14 mouse cellular contexts compared by ENCODE assay signal in the genomic region with DNA sequence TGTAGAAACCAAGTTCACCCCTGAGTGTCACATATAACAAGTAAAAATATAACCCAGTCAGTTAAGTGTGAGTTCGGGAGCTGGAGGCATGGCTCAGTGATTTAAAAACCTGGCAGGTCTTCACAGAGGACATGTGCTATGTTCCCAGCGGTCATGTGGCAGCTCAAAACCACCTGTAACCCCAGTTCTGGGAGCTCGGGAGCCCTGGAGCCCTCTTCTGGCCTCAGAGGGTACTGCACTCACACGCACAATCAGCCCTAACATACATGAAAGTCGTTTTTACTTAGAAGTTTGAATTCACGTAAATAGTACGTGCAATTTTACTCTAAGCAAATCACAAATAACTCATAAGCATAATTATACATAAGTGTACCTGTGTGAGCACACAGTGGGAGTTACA.
DNase-seq lines count a peak whose midpoint lies in the region; TF ChIP-seq lines count a peak whose summit lies in the region.
"Had no signal": no experiment of that assay in that cellular context is flagged by ENCODE, and none has a peak within 500 bp of the region (broad histone marks: within the 10 kb centered on the region; RNA-seq: fewer than 3 reads in every experiment).

No protein-coding gene starts in this region.

- no peak overlapping the region for H3K27ac ChIP-seq in bone marrow macrophage, adult 2 months (ENCODE audit: insufficient read depth, low read depth, low read length)
- H3K27ac ChIP-seq: heart, embryonic 10.5 days; hindbrain, embryonic 14.5 days; neural tube, embryonic 15.5 days had no signal

- DNase-seq in kidney, adult 9 months: peak; percentile 2
- DNase-seq in kidney, postnatal 4 days: no peak
- DNase-seq in thymus, postnatal 25 days: peak; percentile 11
- DNase-seq in thymus, postnatal 10 days (ENCODE audit: low spot score in 2 of 2): no peak
- no peak for DNase-seq in adrenal gland, postnatal 25 days
- DNase-seq in gastrocnemius, adult 8-10 months (ENCODE audit: low spot score in 2 of 2): no peak
- no peak for DNase-seq in cerebellum, adult 18-20 months
- DNase-seq: kidney, postnatal 36 days; lung, adult 18-20 months; midbrain, embryonic 14.5 days had no signal

- no peak overlapping the region for H3K4me3 ChIP-seq in bone marrow macrophage, adult 2 months (ENCODE audit: insufficient read depth, low read length)
- H3K4me3 ChIP-seq: heart, embryonic 10.5 days; neural tube, embryonic 15.5 days had no signal

- H3K4me1 ChIP-seq in bone marrow macrophage, adult 2 months (ENCODE audit: control insufficient read depth, insufficient read depth, low read length): no peaks in the 10 kb centered on the region
- H3K4me1 ChIP-seq: neural tube, embryonic 15.5 days had no signal

- peak; percentile 33 for TF ChIP-seq CTCF in bone marrow macrophage, adult 2 months (IDR thresholded peaks at IDR 0.05; ENCODE audit: low read depth, low read length)

- TF ChIP-seq POLR2A in bone marrow macrophage, adult 2 months (IDR thresholded peaks at IDR 0.05; ENCODE audit: borderline replicate concordance, low read depth, low read length): no peak

Comparison
In these comparisons a context has a peak if more than half of its experiments do, and no peak if none do; other contexts are left out.
1. DNase-seq: peak in kidney, adult 9 months (single experiment) and thymus, postnatal 25 days (single experiment); none in kidney, postnatal 4 days (0 of 2), thymus, postnatal 10 days (0 of 2), adrenal gland, postnatal 25 days (single experiment), gastrocnemius, adult 8-10 months (0 of 2) and cerebellum, adult 18-20 months (0 of 2).